8 mouse cellular contexts compared by ENCODE assay signal in genomic region chr7:13043445-13044253, GRCm38 (mm10). TPM values are rescaled to one million over a fixed set of nuclear protein-coding genes. Genes with fewer than 3 reads are reported as not detected.
A peak's percentile ranks its signal among the peaks of the same experiment; 100 is the strongest.
DNase-seq lines count a peak whose midpoint lies in the region; ATAC-seq and TF ChIP-seq lines count a peak whose summit lies in the region.

No protein-coding gene starts in this region.

- no peak for TF ChIP-seq POLR2A in spleen, adult 2 months (IDR thresholded peaks at IDR 0.05; ENCODE audit: low read depth, low read length)

- ATAC-seq in erythroblast, adult 5-6 weeks (replicated peaks; ENCODE audit: low FRiP score, poor library complexity, severe bottlenecking) = no peak
- ATAC-seq in forebrain, embryonic 16.5 days = peak; percentile 53
- ATAC-seq in midbrain, embryonic 13.5 days = peak; percentile 65

- no peak for DNase-seq in spleen, adult 2 months (ENCODE audit: low read depth in 1 of 2, low spot score in 2 of 2)
- DNase-seq in spleen, postnatal 10 days (ENCODE audit: low spot score in 2 of 2) = no peak
- DNase-seq in kidney, postnatal 10 days = peak; percentile 57
- no peak for DNase-seq in spleen, adult 18-20 months

- H3K4me3 ChIP-seq in erythroblast, embryonic 14.5 days (replicated peaks) = peak overlapping the region; percentile 22
- peak overlapping the region; percentile 38; the same call in 1 of the 2 replicates for H3K4me3 ChIP-seq in spleen, adult 2 months (ENCODE audit: extremely low read depth, insufficient read depth, insufficient read length)
- H3K4me3 ChIP-seq in forebrain, embryonic 16.5 days (replicated peaks; ENCODE audit: low read length) = peak overlapping the region; percentile 51
- H3K4me3 ChIP-seq in midbrain, embryonic 13.5 days (replicated peaks) = peak overlapping the region; percentile 51

- peak overlapping the region; percentile 92 for H3K4me2 ChIP-seq in forebrain, embryonic 16.5 days (ENCODE audit: low read length)
- peak overlapping the region; percentile 91 for H3K4me2 ChIP-seq in midbrain, embryonic 13.5 days (replicated peaks)

- 13% methylated on average over 88 of the region's 88 CpGs for WGBS in spleen, adult 2 months
- WGBS in forebrain, embryonic 16.5 days = 4% methylated on average over 84 of the region's 88 CpGs
- 4% methylated on average over 88 of the region's 88 CpGs for WGBS in midbrain, embryonic 13.5 days

- no peak for TF ChIP-seq CTCF in spleen, adult 2 months (IDR thresholded peaks at IDR 0.05; ENCODE audit: extremely low read depth, insufficient read depth, insufficient read length, insufficient replicate concordance)

- peaks cover 3% of the 10 kb centered on the region for H3K36me3 ChIP-seq in erythroblast, embryonic 14.5 days (ENCODE audit: control insufficient read depth)
- no peaks in the 10 kb centered on the region for H3K36me3 ChIP-seq in spleen, adult 2 months (ENCODE audit: control insufficient read depth, insufficient read depth, low read length)
- no peaks in the 10 kb centered on the region for H3K36me3 ChIP-seq in forebrain, embryonic 16.5 days (ENCODE audit: control insufficient read depth, insufficient read depth)
- H3K36me3 ChIP-seq in midbrain, embryonic 13.5 days = no peaks in the 10 kb centered on the region

- peaks cover 58% of the 10 kb centered on the region for H3K27me3 ChIP-seq in erythroblast, embryonic 14.5 days (ENCODE audit: control insufficient read depth)
- H3K27me3 ChIP-seq in spleen, adult 2 months (ENCODE audit: control insufficient read depth, insufficient read depth, low read length) = peaks cover 13% of the 10 kb centered on the region
- H3K27me3 ChIP-seq in forebrain, embryonic 16.5 days (replicated peaks; ENCODE audit: control insufficient read depth, insufficient read depth, low read length) = peaks cover 20% of the 10 kb centered on the region
- peaks cover 51% of the 10 kb centered on the region for H3K27me3 ChIP-seq in midbrain, embryonic 13.5 days

- H3K9ac ChIP-seq in forebrain, embryonic 16.5 days (replicated peaks; ENCODE audit: low read depth, low read length) = peak overlapping the region; percentile 67
- peak overlapping the region; percentile 83 for H3K9ac ChIP-seq in midbrain, embryonic 13.5 days (replicated peaks)

- peaks cover 26% of the 10 kb centered on the region for H3K4me1 ChIP-seq in erythroblast, embryonic 14.5 days (ENCODE audit: control insufficient read depth)
- H3K4me1 ChIP-seq in spleen, adult 2 months (ENCODE audit: control insufficient read depth, insufficient read depth, insufficient read length) = peaks cover 17% of the 10 kb centered on the region
- H3K4me1 ChIP-seq in forebrain, embryonic 16.5 days (replicated peaks; ENCODE audit: control insufficient read depth, insufficient read depth, low read length) = peaks cover 20% of the 10 kb centered on the region
- peaks cover 26% of the 10 kb centered on the region for H3K4me1 ChIP-seq in midbrain, embryonic 13.5 days (replicated peaks)

- H3K27ac ChIP-seq in spleen, adult 2 months (ENCODE audit: insufficient read depth, low read length) = no peak overlapping the region
- H3K27ac ChIP-seq in forebrain, embryonic 16.5 days (ENCODE audit: low read length) = no peak overlapping the region
- peak overlapping the region; percentile 68 for H3K27ac ChIP-seq in midbrain, embryonic 13.5 days

- peaks cover 20% of the 10 kb centered on the region for H3K9me3 ChIP-seq in erythroblast, embryonic 14.5 days (ENCODE audit: control insufficient read depth, low read length)
- no peaks in the 10 kb centered on the region for H3K9me3 ChIP-seq in forebrain, embryonic 16.5 days (ENCODE audit: control insufficient read depth, low read length)
- no peaks in the 10 kb centered on the region for H3K9me3 ChIP-seq in midbrain, embryonic 13.5 days

RNA-seq across cellular contexts. Expression of gene Ube2m, which starts 5.6 kb away (rescaled TPM):
- polyA plus RNA-seq in erythroblast, embryonic 14.5 days (2012) = 22.8 and 28.8 TPM in 2 replicates
- 45.0 and 92.0 TPM in 2 replicates for total RNA-seq in erythroblast, adult 5-6 weeks (2015; ENCODE audit: low replicate concordance)
- 32.8 and 112 TPM in 2 replicates for total RNA-seq in erythroblast, adult 5-6 weeks (2017; ENCODE audit: low replicate concordance)
- 62.7 and 90.8 TPM in 2 replicates for polyA plus RNA-seq in spleen, adult 2 months (2012; rRNA removed)
- polyA plus RNA-seq in forebrain, embryonic 16.5 days (2015; fragmentation: Nextera tagmentation; extraction: Ambion mirVana) = 66.8 and 67.7 TPM in 2 replicates
- polyA plus RNA-seq in midbrain, embryonic 13.5 days (2015; fragmentation: Nextera tagmentation; extraction: Ambion mirVana) = 63.1 and 91.6 TPM in 2 replicates

RNA-seq across cellular contexts. Expression of gene Chmp2a, which starts 9.0 kb away (rescaled TPM):
- polyA plus RNA-seq in erythroblast, embryonic 14.5 days (2012) = 39.9 and 103 TPM in 2 replicates
- 97.4 and 99.3 TPM in 2 replicates for total RNA-seq in erythroblast, adult 5-6 weeks (2015; ENCODE audit: low replicate concordance)
- total RNA-seq in erythroblast, adult 5-6 weeks (2017; ENCODE audit: low replicate concordance) = 144 and 170 TPM in 2 replicates
- polyA plus RNA-seq in spleen, adult 2 months (2012; rRNA removed) = 40.2 and 41.1 TPM in 2 replicates
- polyA plus RNA-seq in forebrain, embryonic 16.5 days (2015; fragmentation: Nextera tagmentation; extraction: Ambion mirVana) = 170 and 175 TPM in 2 replicates
- 181 and 186 TPM in 2 replicates for polyA plus RNA-seq in midbrain, embryonic 13.5 days (2015; fragmentation: Nextera tagmentation; extraction: Ambion mirVana)

RNA-seq across cellular contexts. Expression of gene Mzf1, which starts 10.9 kb away (rescaled TPM):
- 0.03 TPM in 2 replicates for polyA plus RNA-seq in erythroblast, embryonic 14.5 days (2012)
- total RNA-seq in erythroblast, adult 5-6 weeks (2015; ENCODE audit: low replicate concordance) = not detected in 2 replicates
- total RNA-seq in erythroblast, adult 5-6 weeks (2017; ENCODE audit: low replicate concordance) = 0.56 TPM in 1 of 2 replicates, not detected in the other
- 0.76 and 1.1 TPM in 2 replicates for polyA plus RNA-seq in spleen, adult 2 months (2012; rRNA removed)
- polyA plus RNA-seq in forebrain, embryonic 16.5 days (2015; fragmentation: Nextera tagmentation; extraction: Ambion mirVana) = 6.7 and 10.6 TPM in 2 replicates
- polyA plus RNA-seq in midbrain, embryonic 13.5 days (2015; fragmentation: Nextera tagmentation; extraction: Ambion mirVana) = 6.8 and 7.1 TPM in 2 replicates

RNA-seq across cellular contexts. Expression of gene Zbtb45, which starts 33.8 kb away (rescaled TPM):
- 6.7 and 7.7 TPM in 2 replicates for polyA plus RNA-seq in erythroblast, embryonic 14.5 days (2012)
- 2.7 and 8.2 TPM in 2 replicates for total RNA-seq in erythroblast, adult 5-6 weeks (2015; ENCODE audit: low replicate concordance)
- total RNA-seq in erythroblast, adult 5-6 weeks (2017; ENCODE audit: low replicate concordance) = 21.2 and 23.4 TPM in 2 replicates
- polyA plus RNA-seq in spleen, adult 2 months (2012; rRNA removed) = 24.5 and 34.5 TPM in 2 replicates
- 43.0 and 44.1 TPM in 2 replicates for polyA plus RNA-seq in forebrain, embryonic 16.5 days (2015; fragmentation: Nextera tagmentation; extraction: Ambion mirVana)
- polyA plus RNA-seq in midbrain, embryonic 13.5 days (2015; fragmentation: Nextera tagmentation; extraction: Ambion mirVana) = 37.3 and 41.2 TPM in 2 replicates

RNA-seq across cellular contexts. Expression of gene Trim28, which starts 44.7 kb away (rescaled TPM):
- 16.2 and 17.6 TPM in 2 replicates for polyA plus RNA-seq in erythroblast, embryonic 14.5 days (2012)
- total RNA-seq in erythroblast, adult 5-6 weeks (2015; ENCODE audit: low replicate concordance) = 209 and 235 TPM in 2 replicates
- 226 and 257 TPM in 2 replicates for total RNA-seq in erythroblast, adult 5-6 weeks (2017; ENCODE audit: low replicate concordance)
- 272 TPM in 2 replicates for polyA plus RNA-seq in spleen, adult 2 months (2012; rRNA removed)
- polyA plus RNA-seq in forebrain, embryonic 16.5 days (2015; fragmentation: Nextera tagmentation; extraction: Ambion mirVana) = 230 and 237 TPM in 2 replicates
- 240 and 273 TPM in 2 replicates for polyA plus RNA-seq in midbrain, embryonic 13.5 days (2015; fragmentation: Nextera tagmentation; extraction: Ambion mirVana)
